Mouse (Mus musculus) cerebellum, postnatal 4 days (tissue): ENCODE data around the gene Yju2.
A peak's percentile ranks its signal among the peaks of the same experiment; 100 is the strongest.
"Not testable (repeated sequence)": the region's sequence is repeated elsewhere in the genome, so short reads cannot be mapped to it uniquely, and the experiment has no call there.

Experiments used
- DNase-seq, 2 experiments: peaks; one replicate each; pipeline ENCODE4 v3.0.0; 2022; ENCODE audit warnings: low spot score in 2 of 2, mixed read lengths in 1 of 2

Gene Yju2

GRCm38 (mm10) chr17:55958918-55959728, at the start of gene Yju2:
Yju2 (plus strand) TSS chr17:55959099.
- peak; percentile 84 to 93 for DNase-seq

GRCm38 (mm10) chr17:55931553-55932502, 27.1 kb upstream of the Yju2 start:
- DNase-seq, result peak; percentile 23 to 67

GRCm38 (mm10) chr17:55932635-55933034, 26.3 kb upstream of the Yju2 start:
- DNase-seq, result no peak

- DNase-seq, result no peak
Observed at GRCm38 (mm10) chr17:55933191-55933590, 25.7 kb upstream of the Yju2 start.

- DNase-seq, result not testable (repeated sequence)
Observed at GRCm38 (mm10) chr17:55944387-55944865, 14.5 kb upstream of the Yju2 start.

GRCm38 (mm10) chr17:55944866-55945682, 13.8 kb upstream of the Yju2 start:
- DNase-seq, result peak; percentile 70 to 86

GRCm38 (mm10) chr17:55945696-55946095, 13.2 kb upstream of the Yju2 start:
- DNase-seq, result no peak

GRCm38 (mm10) chr17:55948647-55949046, 10.3 kb upstream of the Yju2 start:
- DNase-seq, result no peak

GRCm38 (mm10) chr17:55949400-55949799, 9.5 kb upstream of the Yju2 start, which contains the start of gene Zfp119b:
Zfp119b (minus strand) TSS chr17:55949500.
- no peak for DNase-seq

GRCm38 (mm10) chr17:55950601-55951000, 8.3 kb upstream of the Yju2 start:
- DNase-seq, result no peak

- DNase-seq, result no peak
Observed at GRCm38 (mm10) chr17:55952041-55952440, 6.9 kb upstream of the Yju2 start.

GRCm38 (mm10) chr17:55952447-55953027, 6.4 kb upstream of the Yju2 start, which contains the start of gene Ebi3:
Ebi3 (plus strand) TSS chr17:55952640.
- no peak for DNase-seq

GRCm38 (mm10) chr17:55953751-55954150, 5.1 kb upstream of the Yju2 start:
- DNase-seq, result no peak

GRCm38 (mm10) chr17:55954229-55954628, 4.7 kb upstream of the Yju2 start:
- DNase-seq, result no peak

- peak; percentile 49 to 74 for DNase-seq
Observed at GRCm38 (mm10) chr17:55956129-55956528, 2.8 kb upstream of the Yju2 start.

- peak in 1 of 2 experiments; percentile 16 for DNase-seq
Observed at GRCm38 (mm10) chr17:55956591-55956990, 2.3 kb upstream of the Yju2 start.

- peak; percentile 55 to 74 for DNase-seq
Observed at GRCm38 (mm10) chr17:55957168-55957567, 1.7 kb upstream of the Yju2 start.

- peak in 1 of 2 experiments; percentile 18 for DNase-seq
Observed at GRCm38 (mm10) chr17:55957726-55958583, 944 bp upstream of the Yju2 start.

- no peak for DNase-seq
Observed at GRCm38 (mm10) chr17:55958584-55958886, 364 bp upstream of the Yju2 start.
